Mouse (Mus musculus): ENCODE measurements around the gene Vmn2r33. TPM values are rescaled to one million over a fixed set of nuclear protein-coding genes. Genes with fewer than 3 reads are reported as not detected.
"Not testable (repeated sequence)": the region's sequence is repeated elsewhere in the genome, so short reads cannot be mapped to it uniquely, and the experiment has no call there.

Gene Vmn2r33
- total RNA-seq (2014; rRNA removed): not detected in 2 replicates
- polyA plus RNA-seq (2012; rRNA removed): not detected in 2 replicates

DNA sequence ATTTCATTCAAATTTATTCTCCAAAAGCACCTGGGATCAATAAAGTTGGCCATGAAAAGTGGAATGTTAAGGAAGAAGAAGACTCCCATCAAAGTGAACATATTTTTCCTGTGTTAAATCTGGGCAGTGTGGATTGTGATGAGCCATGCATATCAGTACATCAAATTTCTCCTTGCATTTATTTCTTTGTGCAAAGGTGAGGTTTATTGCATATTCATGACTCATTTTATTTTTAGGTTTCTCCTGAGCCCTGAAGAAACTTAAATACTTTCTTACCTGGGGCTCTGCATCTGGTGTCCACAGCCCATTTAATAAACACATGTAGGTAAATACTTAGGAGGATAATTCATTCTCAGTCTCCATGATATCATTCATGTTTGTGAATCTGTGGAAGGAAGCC lies at the start of gene Vmn2r33:
Gene Vmn2r33, minus strand, starts transcription at position 101 of the 400 bp plus-strand sequence.
- H3K4me3 ChIP-seq (ENCODE audit: insufficient read depth, low read depth, low read length); H3K4me1 ChIP-seq (ENCODE audit: control insufficient read depth, insufficient read depth, low read length); H3K9ac ChIP-seq (ENCODE audit: low read depth, low read length); H3K79me2 ChIP-seq (ENCODE audit: control insufficient read depth, insufficient read depth, low read length); DNase-seq (ENCODE audit: extremely low read depth, low read depth, low spot score); H3K27me3 ChIP-seq (ENCODE audit: control insufficient read depth, insufficient read depth, low read length); H3K27ac ChIP-seq (replicated peaks; ENCODE audit: insufficient read depth, low read depth, low read length); H3K36me3 ChIP-seq (ENCODE audit: control insufficient read depth, insufficient read depth, low read length): not testable (repeated sequence)

Other genes with a start within 250 kb of the Vmn2r33 start
- not detected in 2 replicates for gene Vmn2r30, start 229.2 kb downstream of the Vmn2r33 start, total RNA-seq (2014; rRNA removed)
- gene Vmn2r30, start 229.2 kb downstream of the Vmn2r33 start, polyA plus RNA-seq (2012; rRNA removed): not detected in 2 replicates
- not detected in 2 replicates for gene Gm45783, start 192.2 kb downstream of the Vmn2r33 start, total RNA-seq (2014; rRNA removed)
- not detected in 2 replicates for gene Gm45783, start 192.2 kb downstream of the Vmn2r33 start, polyA plus RNA-seq (2012; rRNA removed)
- gene Vmn2r31, start 167.1 kb downstream of the Vmn2r33 start, total RNA-seq (2014; rRNA removed): not detected in 2 replicates
- not detected in 2 replicates for gene Vmn2r31, start 167.1 kb downstream of the Vmn2r33 start, polyA plus RNA-seq (2012; rRNA removed)
- gene Vmn2r32, start 86.8 kb downstream of the Vmn2r33 start, total RNA-seq (2014; rRNA removed): not detected in 2 replicates
- not detected in 2 replicates for gene Vmn2r32, start 86.8 kb downstream of the Vmn2r33 start, polyA plus RNA-seq (2012; rRNA removed)
- gene Vmn2r34, start 122.7 kb upstream of the Vmn2r33 start, total RNA-seq (2014; rRNA removed): not detected in 2 replicates
- gene Vmn2r34, start 122.7 kb upstream of the Vmn2r33 start, polyA plus RNA-seq (2012; rRNA removed): not detected in 2 replicates